ENCODE assay signal across 15 mouse cellular contexts in the genomic region with DNA sequence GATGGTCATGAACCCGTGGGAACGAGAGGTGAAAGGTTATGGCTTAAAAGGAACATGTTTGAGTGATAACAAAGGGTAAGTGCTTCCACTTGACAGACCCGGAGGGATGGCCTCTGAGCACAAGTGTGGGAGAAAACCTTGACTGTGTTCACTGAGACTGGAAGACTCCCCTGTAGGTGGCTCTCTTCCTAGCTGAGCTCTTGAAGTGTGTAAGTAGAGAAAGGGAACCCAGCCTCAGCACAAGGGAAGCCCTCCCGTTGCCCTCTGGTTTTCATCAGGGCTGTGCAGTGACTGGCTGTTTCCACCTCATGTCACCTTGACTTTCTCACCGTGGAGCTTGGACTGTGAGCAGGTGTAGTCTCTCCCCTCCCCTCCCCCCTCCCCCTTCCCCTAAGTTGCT. TPM values are rescaled to one million over a fixed set of nuclear protein-coding genes. Genes with fewer than 3 reads are reported as not detected.
DNase-seq lines count a peak whose midpoint lies in the region; ATAC-seq and TF ChIP-seq lines count a peak whose summit lies in the region.
"Had no signal": no experiment of that assay in that cellular context is flagged by ENCODE, and none has a peak within 500 bp of the region (broad histone marks: within the 10 kb centered on the region; RNA-seq: fewer than 3 reads in every experiment).

No protein-coding gene starts in this region.

- no peaks in the 10 kb centered on the region for H3K79me2 ChIP-seq in heart, adult 2 months (replicated peaks; ENCODE audit: control insufficient read depth, insufficient read depth, low read length)

- 20% methylated on average over 5 of the region's 5 CpGs for WGBS in heart, adult 2 months
- WGBS in lung, embryonic 16.5 days = 29% methylated on average over 5 of the region's 5 CpGs
- WGBS in bone marrow, adult 2 months = 23% methylated on average over 5 of the region's 5 CpGs
- 39% methylated on average over 5 of the region's 5 CpGs for WGBS in stomach, postnatal 0 days

- H3K9ac ChIP-seq in heart, adult 2 months (ENCODE audit: low read depth, low read length) = no peak overlapping the region
- H3K9ac ChIP-seq in lung, embryonic 16.5 days (ENCODE audit: low read length) = no peak overlapping the region
- H3K9ac ChIP-seq in stomach, postnatal 0 days (ENCODE audit: low read length) = no peak overlapping the region
- H3K9ac ChIP-seq: intestine, embryonic 15.5 days; stomach, embryonic 15.5 days had no signal

- no peak overlapping the region for H3K4me3 ChIP-seq in heart, adult 2 months
- H3K4me3 ChIP-seq in lung, embryonic 16.5 days (ENCODE audit: low read length) = no peak overlapping the region
- no peak overlapping the region for H3K4me3 ChIP-seq in bone marrow, adult 2 months (replicated peaks; ENCODE audit: control insufficient read depth, low read depth, low read length)
- no peak overlapping the region for H3K4me3 ChIP-seq in stomach, postnatal 0 days (ENCODE audit: low read depth, low read length)
- H3K4me3 ChIP-seq: erythroblast, embryonic 14.5 days; intestine, embryonic 15.5 days; stomach, embryonic 15.5 days had no signal

- no peak for TF ChIP-seq EP300 in heart, adult 2 months (IDR thresholded peaks at IDR 0.05; ENCODE audit: insufficient read depth, low read depth, low read length)
- no peak for TF ChIP-seq EP300 in stomach, postnatal 0 days (optimal IDR thresholded peaks at IDR 0.05)

- intact Hi-C loops in heart, adult 2 months (cut with DNase I) = no loop called here
- intact Hi-C loops in heart, postnatal 25 days (cut with DNase I) = no loop called here

- no peak overlapping the region for H3K4me2 ChIP-seq in lung, embryonic 16.5 days (ENCODE audit: low read depth, low read length)
- no peak overlapping the region for H3K4me2 ChIP-seq in stomach, postnatal 0 days (replicated peaks; ENCODE audit: low read depth)
- H3K4me2 ChIP-seq: intestine, embryonic 15.5 days; stomach, embryonic 15.5 days had no signal

- H3K4me1 ChIP-seq in heart, adult 2 months (ENCODE audit: control insufficient read depth, insufficient read depth, low read length) = no peaks in the 10 kb centered on the region
- H3K4me1 ChIP-seq in lung, embryonic 16.5 days (replicated peaks; ENCODE audit: control insufficient read depth, insufficient read depth, low read length) = no peaks in the 10 kb centered on the region
- H3K4me1 ChIP-seq in bone marrow, adult 2 months (ENCODE audit: control insufficient read depth, insufficient read depth, low read length) = no peaks in the 10 kb centered on the region
- no peaks in the 10 kb centered on the region for H3K4me1 ChIP-seq in stomach, postnatal 0 days (replicated peaks; ENCODE audit: control insufficient read depth, insufficient read depth)
- H3K4me1 ChIP-seq: intestine, embryonic 15.5 days; stomach, embryonic 15.5 days had no signal

- DNase-seq in heart, adult 2 months = no peak
- no peak for DNase-seq in heart, postnatal 25 days (ENCODE audit: low spot score)
- DNase-seq in lung, postnatal 14 days = no peak
- DNase-seq in stomach, postnatal 0 days (ENCODE audit: low spot score) = no peak
- DNase-seq in testis, postnatal 14 days (ENCODE audit: low spot score) = no peak
- DNase-seq in embryo, embryonic 10 days (ENCODE audit: low spot score) = no peak
- DNase-seq: adrenal gland, adult 2 months; cerebellum, adult 2 months; gastrocnemius, postnatal 25 days had no signal

- no peak overlapping the region for H3K27ac ChIP-seq in heart, adult 2 months
- H3K27ac ChIP-seq in lung, embryonic 16.5 days (ENCODE audit: low read length) = no peak overlapping the region
- H3K27ac ChIP-seq in bone marrow, adult 2 months (ENCODE audit: control insufficient read depth, insufficient read depth, low read depth, low read length, poor library complexity) = no peak overlapping the region
- H3K27ac ChIP-seq in stomach, postnatal 0 days (replicated peaks) = no peak overlapping the region
- H3K27ac ChIP-seq: intestine, embryonic 15.5 days; stomach, embryonic 15.5 days had no signal

- no peaks in the 10 kb centered on the region for H3K9me3 ChIP-seq in lung, embryonic 16.5 days (ENCODE audit: control insufficient read depth, low read length)
- H3K9me3 ChIP-seq in stomach, postnatal 0 days (ENCODE audit: control insufficient read depth, low read length) = no peaks in the 10 kb centered on the region
- H3K9me3 ChIP-seq: intestine, embryonic 15.5 days; stomach, embryonic 15.5 days had no signal

- H3K36me3 ChIP-seq in heart, adult 2 months (ENCODE audit: control insufficient read depth, insufficient read depth, low read length) = no peaks in the 10 kb centered on the region
- no peaks in the 10 kb centered on the region for H3K36me3 ChIP-seq in lung, embryonic 16.5 days (ENCODE audit: control insufficient read depth, insufficient read depth, low read length)
- H3K36me3 ChIP-seq in stomach, postnatal 0 days (ENCODE audit: control insufficient read depth, insufficient read depth, low read length) = no peaks in the 10 kb centered on the region
- H3K36me3 ChIP-seq: intestine, embryonic 15.5 days; stomach, embryonic 15.5 days had no signal

- no peak for TF ChIP-seq POLR2A in heart, adult 2 months (IDR thresholded peaks at IDR 0.05; ENCODE audit: insufficient read depth, low read depth, low read length)
- no peak for TF ChIP-seq POLR2A in bone marrow, adult 2 months (IDR thresholded peaks at IDR 0.05; ENCODE audit: borderline replicate concordance, control insufficient read depth, low read depth, low read length)

- peak; percentile 60 for TF ChIP-seq CTCF in heart, adult 2 months (IDR thresholded peaks at IDR 0.05)
- TF ChIP-seq CTCF in bone marrow, adult 2 months (IDR thresholded peaks at IDR 0.05; ENCODE audit: control insufficient read depth, insufficient read depth, low read length) = peak; percentile 10; the same call in 1 of the 2 replicates
- peak; percentile 48 for TF ChIP-seq CTCF in stomach, postnatal 0 days (IDR thresholded peaks at IDR 0.05; ENCODE audit: low read depth)

- peak; percentile 23; the same call in 1 of the 2 replicates for ATAC-seq in lung, embryonic 16.5 days (ENCODE audit: low read depth)
- ATAC-seq in stomach, postnatal 0 days (ENCODE audit: low FRiP score, low TSS enrichment) = no peak
- ATAC-seq: intestine, embryonic 15.5 days had no signal

- H3K27me3 ChIP-seq in heart, adult 2 months (ENCODE audit: control insufficient read depth, insufficient read depth, low read length) = no peaks in the 10 kb centered on the region
- no peaks in the 10 kb centered on the region for H3K27me3 ChIP-seq in lung, embryonic 16.5 days (ENCODE audit: control insufficient read depth, insufficient read depth, low read depth, low read length)
- H3K27me3 ChIP-seq in stomach, postnatal 0 days (ENCODE audit: control insufficient read depth, insufficient read depth, low read length) = no peaks in the 10 kb centered on the region
- H3K27me3 ChIP-seq: intestine, embryonic 15.5 days; stomach, embryonic 15.5 days had no signal

RNA-seq across cellular contexts. Expression of a gene that starts 15.6 kb away (rescaled TPM):
- 10 to 100 TPM; 13.7 to 17.3 TPM for total RNA-seq in heart, adult 2 months (2021)
- 4.5 and 9.3 TPM in 2 replicates for polyA plus RNA-seq in heart, adult 2 months (2012; rRNA removed)
- 10 to 100 TPM; 17.2 to 18.2 TPM for total RNA-seq in heart, postnatal 25 days (2021)
- 11.8 and 12.5 TPM in 2 replicates for polyA plus RNA-seq in lung, embryonic 16.5 days (2015; fragmentation: Nextera tagmentation; extraction: Ambion mirVana)
- 19.3 and 28.5 TPM in 2 replicates for polyA plus RNA-seq in bone marrow, adult 2 months (2011; ENCODE audit: insufficient read depth, insufficient read length, low replicate concordance, missing spikeins)
- 2.8 and 3.6 TPM in 2 replicates for polyA plus RNA-seq in stomach, postnatal 0 days (2015; fragmentation: Nextera tagmentation; extraction: Ambion mirVana)

RNA-seq across cellular contexts. Expression of a gene that starts 24.8 kb away (rescaled TPM):
- total RNA-seq in heart, adult 2 months (2021) = not detected
- polyA plus RNA-seq in heart, adult 2 months (2012; rRNA removed) = not detected in 2 replicates
- not detected for total RNA-seq in heart, postnatal 25 days (2021)
- not detected in 2 replicates for polyA plus RNA-seq in lung, embryonic 16.5 days (2015; fragmentation: Nextera tagmentation; extraction: Ambion mirVana)
- 1.6 TPM in 1 of 2 replicates, not detected in the other for polyA plus RNA-seq in bone marrow, adult 2 months (2011; ENCODE audit: insufficient read depth, insufficient read length, low replicate concordance, missing spikeins)
- 1.6 and 2.1 TPM in 2 replicates for polyA plus RNA-seq in stomach, postnatal 0 days (2015; fragmentation: Nextera tagmentation; extraction: Ambion mirVana)
- total RNA-seq: adrenal gland, adult 2 months; gastrocnemius, postnatal 25 days; left cerebral cortex, postnatal 14 days had no signal
- polyA plus RNA-seq: adrenal gland, adult 2 months; cerebellum, adult 2 months; erythroblast, embryonic 14.5 days; stomach, embryonic 15.5 days had no signal

Comparison
In these comparisons a context has a peak if more than half of its experiments do, and no peak if none do; other contexts are left out.
1. CTCF ChIP-seq: peak in every context shown above with its lines; median percentile 60 in heart, adult 2 months; 48 in stomach, postnatal 0 days; 10 in bone marrow, adult 2 months.